Mouse (Mus musculus) heart, adult 2 months (tissue): ENCODE measurements around the gene Fli1.

Experiments used
- CTCF ChIP-seq: fragments of 200-600 bp; IDR thresholded peaks from 2 replicates; pipeline ENCODE4 v1.8.1; 2022; ENCODE audit warnings: antibody characterized with exemption, mild to moderate bottlenecking, moderate library complexity
- EP300 ChIP-seq: fragments of 200-500 bp; IDR thresholded peaks from 2 replicates; pipeline ENCODE4 v1.6.1; 2011; ENCODE audit warnings: low read depth, low read length, control low read depth; ENCODE audit not compliant: insufficient read depth
- POLR2A ChIP-seq: fragments of 200-500 bp; IDR thresholded peaks from 2 replicates; pipeline ENCODE4 v1.6.1; 2011; ENCODE audit warnings: mild to moderate bottlenecking, low read depth, low read length, control low read depth; ENCODE audit not compliant: insufficient read depth

DNA sequence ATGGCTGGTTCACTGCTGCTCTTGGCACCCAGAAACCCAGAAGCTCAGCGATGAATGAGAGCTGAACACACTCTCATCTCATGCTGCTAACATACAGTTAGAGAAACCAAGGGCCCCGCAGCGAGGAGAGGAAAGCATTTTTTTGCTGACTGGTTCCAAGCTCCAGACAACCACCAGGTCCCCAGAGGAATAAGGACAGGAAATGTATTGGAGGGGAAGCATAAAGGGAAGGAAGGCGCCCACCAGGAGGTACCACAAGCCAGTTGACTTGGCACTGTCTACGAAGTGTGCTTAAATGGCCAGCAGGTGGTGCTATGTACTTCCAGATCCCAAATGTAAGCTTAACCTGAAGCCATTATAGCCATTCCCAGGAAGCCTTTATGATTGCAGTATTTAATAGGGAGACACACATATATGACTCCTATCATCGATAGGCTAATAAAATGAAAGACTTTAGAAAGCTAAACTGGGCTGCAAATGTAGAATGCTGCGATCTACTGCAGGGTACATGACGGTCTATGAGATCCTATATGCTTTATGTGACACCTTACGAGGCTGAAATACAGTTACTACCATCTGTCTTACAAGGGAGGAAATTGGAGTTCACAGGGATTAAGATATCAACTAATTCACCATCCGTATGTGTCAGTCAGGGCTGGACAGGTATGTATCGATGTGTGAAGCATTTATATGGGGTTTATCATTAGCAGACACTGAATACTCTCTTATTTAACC lies 137.3 kb downstream of the Fli1 start:
- no peak for TF ChIP-seq POLR2A
- TF ChIP-seq EP300: 0 out of 2 replicates have a peak, but pooled peaks have one; percentile 44
- peak; percentile 96 for TF ChIP-seq CTCF
